Mouse (Mus musculus) liver, postnatal 0 days (tissue): Measurements from ENCODE around the gene Chpf.

Source experiments
- CTCF ChIP-seq: sonication (generic); IDR thresholded peaks from 2 replicates; pipeline ENCODE4 v1.5.1; 2016; ENCODE audit warnings: antibody characterized with exemption, low read depth
- EP300 ChIP-seq: IDR thresholded peaks from 2 replicates; pipeline ENCODE4 v1.6.1; 2016; ENCODE audit warnings: antibody characterized with exemption, low read depth, mild to moderate bottlenecking

DNA sequence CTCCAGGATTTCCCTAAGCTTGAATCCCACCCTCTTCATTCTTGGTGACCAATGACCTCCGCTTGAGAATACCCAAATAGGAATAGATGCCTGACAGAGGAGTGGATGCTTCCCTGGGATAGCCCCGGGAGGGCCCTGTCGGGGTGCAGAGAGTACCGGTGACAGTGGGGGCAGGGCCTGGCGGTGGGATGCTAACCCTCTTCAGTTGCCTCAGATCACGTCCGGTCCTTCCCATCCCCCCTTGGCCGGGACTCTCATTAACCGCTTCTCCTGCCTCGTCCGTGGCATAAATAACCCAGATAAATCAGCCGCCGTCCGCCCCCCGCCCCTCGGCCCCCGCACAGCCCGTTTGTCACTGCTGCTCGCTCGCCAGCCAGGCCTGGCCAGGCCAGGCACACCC, 32.5 kb downstream of the Chpf start:
- TF ChIP-seq CTCF (no peak), EP300 (no peak)
